Mouse (Mus musculus) stomach, embryonic 14.5 days (tissue): Measurements from ENCODE around the gene Zfp184. TPM values are rescaled to one million over a fixed set of nuclear protein-coding genes. Genes with fewer than 3 reads are reported as not detected.

Source experiments
- ATAC-seq: fragments of 200-750 bp; cut with Nextera tagmentation; 2 replicates; pipeline ENCODE4 v1.8.0; 2017; ENCODE audit warnings: low read depth, moderate TSS enrichment; ENCODE audit not compliant: insufficient number of reproducible peaks, insufficient read depth, low FRiP score
- H3K27ac ChIP-seq: fragments of 300-500 bp; sonication (generic); 2 replicates; pipeline ENCODE4 v1.5.1; 2014; ENCODE audit warnings: mild to moderate bottlenecking, low read length, moderate library complexity, mixed read lengths
- H3K27me3 ChIP-seq: fragments of 300-500 bp; sonication (generic); 2 replicates; pipeline ENCODE4 v1.6.1; 2014; ENCODE audit warnings: low read length, control low read depth, mixed read lengths; ENCODE audit not compliant: control insufficient read depth, insufficient read depth
- H3K36me3 ChIP-seq: fragments of 300-500 bp; sonication (generic); 2 replicates; pipeline ENCODE4 v1.6.1; 2014; ENCODE audit warnings: mild to moderate bottlenecking, control low read depth, low read length, moderate library complexity, mixed read lengths; ENCODE audit not compliant: control insufficient read depth, insufficient read depth
- H3K4me1 ChIP-seq: fragments of 300-500 bp; sonication (generic); 2 replicates; pipeline ENCODE4 v1.6.1; 2014; ENCODE audit warnings: low read length, control low read depth, mixed read lengths; ENCODE audit not compliant: control insufficient read depth, insufficient read depth
- H3K4me2 ChIP-seq: fragments of 300-500 bp; sonication (generic); replicated peaks from 2 replicates; pipeline ENCODE4 v1.6.1; 2014; ENCODE audit warnings: low read depth, low read length, control low read depth
- H3K4me3 ChIP-seq: fragments of 300-500 bp; sonication (generic); 2 replicates; pipeline ENCODE4 v1.5.1; 2014; ENCODE audit warnings: low read depth, low read length, control low read depth
- H3K9ac ChIP-seq: fragments of 300-500 bp; sonication (generic); replicated peaks from 2 replicates; pipeline ENCODE4 v1.6.1; 2014; ENCODE audit warnings: low read depth, mild to moderate bottlenecking, control low read depth, low read length, moderate library complexity, mixed read lengths
- H3K9me3 ChIP-seq: fragments of 300-500 bp; sonication (generic); 2 replicates; pipeline ENCODE4 v1.6.1; 2016; ENCODE audit warnings: low read depth, low read length, control low read depth; ENCODE audit not compliant: control insufficient read depth
- WGBS: fragments of 180-500 bp; shearing (Covaris S2); extraction: QIAGEN DNeasy Blood & Tissue Kit; methylation state at CpG from one replicate; pipeline ENCODE4 v1.1.7; 2014; 5-methylcytosine and 5-hydroxymethylcytosine counted together
- polyA plus RNA-seq: library from polyadenylated mRNA; unstranded; fragments of >200 nt; fragmentation: Nextera tagmentation; extraction: Ambion mirVana; gene quantifications from 2 replicates; pipeline ENCODE4 v1.2.1, GENCODE M21; 2014

Gene Zfp184
- polyA plus RNA-seq, 1 experiment from 2014 or later: 16.5 TPM

DNA sequence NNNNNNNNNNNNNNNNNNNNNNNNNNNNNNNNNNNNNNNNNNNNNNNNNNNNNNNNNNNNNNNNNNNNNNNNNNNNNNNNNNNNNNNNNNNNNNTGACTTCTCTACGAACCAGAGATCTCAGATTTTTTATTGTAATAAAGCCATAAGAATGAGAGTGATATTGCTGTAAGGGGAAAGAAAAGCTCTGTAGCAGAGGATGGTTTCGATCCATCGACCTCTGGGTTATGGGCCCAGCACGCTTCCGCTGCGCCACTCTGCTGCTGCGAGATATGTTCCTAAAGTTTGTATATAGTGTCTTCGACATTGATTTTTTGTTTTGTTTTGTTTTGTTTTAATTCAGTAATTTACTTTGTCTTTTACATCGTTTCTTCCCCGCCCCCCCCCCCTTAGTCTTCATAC is 13.9 kb upstream of the Zfp184 start:
- Histone ChIP-seq H3K4me3 (no peak overlapping the region), H3K4me1 (no peaks in the 10 kb centered on the region), H3K27me3 (no peaks in the 10 kb centered on the region), H3K27ac (no peak overlapping the region), H3K36me3 (no peaks in the 10 kb centered on the region), H3K9ac (no peak overlapping the region), H3K4me2 (no peak overlapping the region), H3K9me3 (no peaks in the 10 kb centered on the region)
- no peak for ATAC-seq
- WGBS: 21% methylated on average over 10 of the region's 10 CpGs

DNA sequence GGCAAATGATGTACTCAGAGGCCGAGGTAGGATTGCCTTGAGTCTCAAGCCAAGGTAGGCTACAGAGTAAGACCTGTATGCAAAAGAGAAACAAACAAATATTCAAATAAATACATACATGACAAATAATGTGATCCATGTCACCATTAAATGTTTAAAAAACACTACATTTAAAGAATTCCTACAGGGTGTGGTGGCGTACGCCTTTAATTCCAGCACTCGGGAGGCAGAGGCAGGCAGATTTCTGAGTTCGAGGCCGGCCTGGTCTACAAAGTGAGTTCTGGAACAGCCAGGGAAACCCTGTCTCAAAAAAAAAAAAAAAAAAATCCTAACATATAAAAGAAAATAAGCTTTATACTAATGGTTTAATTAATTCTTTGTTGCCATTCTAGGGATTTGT is 13.2 kb upstream of the Zfp184 start:
- 66% methylated on average over 6 of the region's 6 CpGs for WGBS
- H3K9me3 ChIP-seq: no peaks in the 10 kb centered on the region
- ATAC-seq: no peak
- H3K4me3 ChIP-seq: no peak overlapping the region
- H3K27me3 ChIP-seq: no peaks in the 10 kb centered on the region
- H3K27ac ChIP-seq: no peak overlapping the region
- no peak overlapping the region for H3K4me2 ChIP-seq
- no peaks in the 10 kb centered on the region for H3K36me3 ChIP-seq
- H3K4me1 ChIP-seq: no peaks in the 10 kb centered on the region
- H3K9ac ChIP-seq: no peak overlapping the region

DNA sequence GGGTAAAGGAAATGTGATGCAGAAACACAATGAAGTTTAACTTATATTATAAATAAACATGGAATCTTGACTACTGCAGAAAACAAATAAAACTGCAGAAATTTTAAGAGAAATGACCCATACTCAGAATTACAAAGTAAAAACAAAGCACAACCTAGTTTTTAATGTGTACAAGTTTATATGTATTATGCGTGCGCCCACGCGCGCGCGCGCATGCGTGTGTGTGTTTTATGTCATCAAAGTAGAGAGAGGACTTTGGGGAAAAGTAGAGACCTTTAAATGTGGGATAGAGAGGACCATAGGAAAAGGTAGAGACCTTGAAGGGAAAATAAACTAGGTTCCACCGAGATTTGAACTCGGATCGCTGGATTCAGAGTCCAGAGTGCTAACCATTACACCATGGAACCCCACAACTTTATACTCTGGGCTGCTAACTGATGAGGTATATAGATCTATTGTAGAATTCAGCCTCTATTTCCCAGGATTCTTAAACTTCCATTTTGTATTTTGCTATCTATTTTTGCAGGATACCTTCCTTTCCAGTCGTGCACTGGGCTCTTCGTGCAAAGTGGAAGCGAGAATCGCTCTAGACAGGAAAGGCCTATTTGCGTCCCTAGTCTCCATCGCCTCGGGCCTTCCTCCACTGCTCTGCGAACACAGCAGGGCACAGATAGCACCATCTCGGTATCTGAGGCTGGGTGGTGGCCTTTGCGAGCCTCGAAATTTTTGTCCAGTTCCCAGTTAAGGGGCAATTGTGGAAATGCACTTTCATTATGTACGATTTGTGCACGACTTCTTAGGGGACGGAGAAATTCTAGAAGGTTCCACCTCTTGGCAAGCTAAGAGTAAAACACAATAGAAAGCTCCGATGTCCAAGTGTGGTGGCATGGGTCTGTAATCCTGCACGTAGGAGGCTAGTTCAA is 11.0 kb upstream of the Zfp184 start:
- no peaks in the 10 kb centered on the region for H3K4me1 ChIP-seq
- no peak overlapping the region for H3K9ac ChIP-seq
- H3K27ac ChIP-seq: no peak overlapping the region
- peak overlapping the region; percentile 27 for H3K4me2 ChIP-seq
- H3K9me3 ChIP-seq: no peaks in the 10 kb centered on the region
- H3K27me3 ChIP-seq: no peaks in the 10 kb centered on the region
- WGBS: 17% methylated on average over 28 of the region's 28 CpGs
- H3K36me3 ChIP-seq: no peaks in the 10 kb centered on the region
- H3K4me3 ChIP-seq: peak overlapping the region; percentile 17; the same call in 1 of the 2 replicates
- no peak for ATAC-seq

DNA sequence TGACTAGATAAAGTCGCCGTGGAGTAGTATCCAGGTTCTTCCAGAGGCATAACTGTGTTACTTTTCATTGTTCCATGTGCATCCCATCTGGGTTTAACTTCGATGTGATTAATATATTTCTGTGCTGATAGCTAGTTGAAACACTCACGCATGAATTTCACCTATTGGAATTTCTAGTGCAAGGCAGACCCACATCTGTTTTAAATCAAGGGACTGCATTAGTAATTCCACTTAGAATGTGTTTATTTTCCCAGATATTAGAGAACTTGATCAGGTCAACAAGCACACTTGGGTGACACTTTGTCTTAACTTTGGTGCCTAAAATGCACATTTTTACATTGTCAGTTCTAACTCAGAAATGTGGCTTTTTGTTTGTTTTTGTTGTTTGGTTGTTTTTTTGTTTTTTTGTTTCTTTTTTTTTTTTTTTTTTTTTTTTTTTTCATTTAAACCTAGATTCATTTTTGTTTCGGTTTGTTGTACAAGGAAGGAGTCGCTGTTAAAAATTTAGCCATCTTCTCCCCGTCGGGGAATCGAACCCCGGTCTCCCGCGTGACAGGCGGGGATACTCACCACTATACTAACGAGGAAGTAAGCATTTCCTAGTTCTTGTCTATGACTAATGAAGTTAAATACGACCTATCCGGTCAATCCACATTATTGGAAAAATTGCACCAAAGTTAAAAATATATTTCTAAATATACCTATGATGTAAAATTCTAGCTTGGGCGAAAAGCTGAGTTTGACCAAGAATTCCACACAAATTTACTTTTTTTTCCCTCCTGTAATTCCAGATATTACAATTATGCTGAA is 9.7 kb upstream of the Zfp184 start:
- H3K9ac ChIP-seq: no peak overlapping the region
- ATAC-seq: no peak
- H3K4me1 ChIP-seq: no peaks in the 10 kb centered on the region
- no peaks in the 10 kb centered on the region for H3K36me3 ChIP-seq
- no peak overlapping the region for H3K27ac ChIP-seq
- H3K27me3 ChIP-seq: no peaks in the 10 kb centered on the region
- WGBS: 12% methylated on average over 17 of the region's 17 CpGs
- H3K4me3 ChIP-seq: peak overlapping the region; percentile 13; the same call in 1 of the 2 replicates
- no peaks in the 10 kb centered on the region for H3K9me3 ChIP-seq
- peak overlapping the region; percentile 30; the same call in 1 of the 2 replicates for H3K4me2 ChIP-seq

DNA sequence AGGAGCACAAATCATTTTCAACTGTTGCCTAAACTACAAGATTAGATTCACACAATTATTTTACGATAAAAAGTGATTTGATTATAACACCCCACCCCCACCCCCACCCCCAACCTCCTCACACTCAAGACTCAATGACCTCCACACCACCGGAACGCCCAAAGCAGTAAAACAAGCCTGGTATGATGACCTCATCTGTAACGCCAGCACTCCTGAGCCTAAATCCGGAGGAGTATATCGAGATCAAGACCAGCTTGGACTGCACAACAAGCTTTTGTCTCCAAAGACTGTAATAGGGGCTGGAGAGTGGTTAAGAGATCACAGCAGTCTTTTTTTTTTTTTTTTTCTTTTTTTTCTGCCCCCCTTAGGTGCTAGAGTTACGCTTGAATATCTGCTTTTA is 9.1 kb upstream of the Zfp184 start:
- Histone ChIP-seq H3K36me3 (no peaks in the 10 kb centered on the region), H3K4me3 (peak overlapping the region; percentile 13), H3K27me3 (no peaks in the 10 kb centered on the region), H3K27ac (no peak overlapping the region), H3K4me2 (peak overlapping the region; percentile 30; the same call in 1 of the 2 replicates), H3K4me1 (no peaks in the 10 kb centered on the region), H3K9me3 (no peaks in the 10 kb centered on the region), H3K9ac (no peak overlapping the region)
- ATAC-seq: no peak
- WGBS: 7% methylated on average over 7 of the region's 7 CpGs

DNA sequence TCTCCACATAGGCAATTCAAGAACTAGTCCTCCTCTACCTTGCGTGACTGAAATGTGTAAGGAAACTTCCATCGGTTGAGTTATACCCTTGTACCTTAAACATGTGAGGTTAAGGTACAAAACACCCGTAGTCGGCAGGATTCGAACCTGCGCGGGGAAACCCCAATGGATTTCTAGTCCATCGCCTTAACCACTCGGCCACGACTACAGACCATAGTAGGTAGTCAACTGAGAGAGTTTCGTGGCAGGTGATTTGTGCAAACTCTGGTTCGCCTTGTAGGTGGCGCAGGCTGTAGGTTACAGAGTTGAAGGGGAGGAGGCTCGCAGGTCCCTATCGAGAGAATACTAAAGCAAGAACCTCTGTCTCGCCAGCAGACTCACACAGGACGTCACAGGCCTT is 7.9 kb upstream of the Zfp184 start:
- Histone ChIP-seq H3K9me3 (no peaks in the 10 kb centered on the region), H3K27ac (no peak overlapping the region), H3K4me2 (peak overlapping the region; percentile 29), H3K36me3 (no peaks in the 10 kb centered on the region), H3K4me1 (no peaks in the 10 kb centered on the region), H3K4me3 (peak overlapping the region; percentile 15), H3K27me3 (no peaks in the 10 kb centered on the region), H3K9ac (no peak overlapping the region)
- ATAC-seq: peak; percentile 30
- 9% methylated on average over 17 of the region's 17 CpGs for WGBS

DNA sequence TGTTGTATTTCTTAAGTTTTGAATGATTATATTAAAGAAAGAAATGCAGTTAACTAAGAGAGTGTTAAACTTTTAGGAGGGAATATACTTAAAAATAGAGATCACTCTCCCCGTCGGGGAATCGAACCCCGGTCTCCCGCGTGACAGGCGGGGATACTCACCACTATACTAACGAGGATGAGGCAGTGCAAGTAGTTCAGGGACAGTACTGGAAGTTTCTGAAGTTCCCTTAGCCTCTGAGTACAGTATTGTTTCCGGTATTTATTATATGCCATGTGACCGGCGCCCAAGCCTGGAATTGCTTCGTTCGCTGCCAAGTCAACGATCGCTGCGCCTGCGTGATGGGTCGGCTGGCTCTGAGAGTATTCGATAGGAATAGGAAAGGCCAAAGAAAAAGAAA is 4.7 kb upstream of the Zfp184 start:
- no peaks in the 10 kb centered on the region for H3K36me3 ChIP-seq
- no peaks in the 10 kb centered on the region for H3K27me3 ChIP-seq
- H3K4me1 ChIP-seq: no peaks in the 10 kb centered on the region
- peak; percentile 75 for ATAC-seq
- peak overlapping the region; percentile 29; the same call in 1 of the 2 replicates for H3K27ac ChIP-seq
- no peaks in the 10 kb centered on the region for H3K9me3 ChIP-seq
- WGBS: under 1% methylated on average over 19 of the region's 19 CpGs
- peak overlapping the region; percentile 44 for H3K4me3 ChIP-seq
- H3K4me2 ChIP-seq: peak overlapping the region; percentile 40
- H3K9ac ChIP-seq: peak overlapping the region; percentile 29; the same call in 1 of the 2 replicates

DNA sequence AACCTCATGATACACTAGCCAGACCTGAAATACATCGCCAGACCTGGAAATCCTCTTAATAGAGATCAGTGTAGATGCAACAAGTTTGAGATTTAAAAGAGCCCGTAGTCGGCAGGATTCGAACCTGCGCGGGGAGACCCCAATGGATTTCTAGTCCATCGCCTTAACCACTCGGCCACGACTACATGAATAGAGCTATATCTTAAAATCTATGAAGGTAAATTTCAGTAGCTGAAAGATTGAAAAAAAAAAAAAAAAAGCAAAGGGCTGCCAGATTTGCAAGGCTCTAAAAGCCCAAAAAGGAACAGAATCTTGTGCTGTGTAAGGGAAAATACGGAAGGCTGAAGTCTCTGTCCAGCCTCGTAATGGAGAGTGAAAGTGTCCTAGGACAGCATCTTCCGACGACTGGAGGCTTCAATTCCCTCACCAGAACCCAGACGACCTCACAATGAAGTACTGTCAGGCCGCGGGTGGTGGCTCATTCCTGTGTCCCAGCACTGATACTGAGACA is 4.0 kb upstream of the Zfp184 start:
- H3K4me1 ChIP-seq: no peaks in the 10 kb centered on the region
- H3K9me3 ChIP-seq: no peaks in the 10 kb centered on the region
- H3K36me3 ChIP-seq: no peaks in the 10 kb centered on the region
- peak overlapping the region; percentile 44 for H3K4me3 ChIP-seq
- peak overlapping the region; percentile 40 for H3K4me2 ChIP-seq
- no peak for ATAC-seq
- H3K27ac ChIP-seq: peak overlapping the region; percentile 29; the same call in 1 of the 2 replicates
- under 1% methylated on average over 16 of the region's 16 CpGs for WGBS
- H3K27me3 ChIP-seq: no peaks in the 10 kb centered on the region
- H3K9ac ChIP-seq: peak overlapping the region; percentile 29
